Mouse (Mus musculus) kidney, postnatal 14 days (tissue): Measurements from ENCODE around the gene Akt1.

Experiments
- DNase-seq: peaks from one replicate; pipeline ENCODE4 v3.0.0; 2022; ENCODE audit warnings: mixed read lengths

Akt1 gene

DNA sequence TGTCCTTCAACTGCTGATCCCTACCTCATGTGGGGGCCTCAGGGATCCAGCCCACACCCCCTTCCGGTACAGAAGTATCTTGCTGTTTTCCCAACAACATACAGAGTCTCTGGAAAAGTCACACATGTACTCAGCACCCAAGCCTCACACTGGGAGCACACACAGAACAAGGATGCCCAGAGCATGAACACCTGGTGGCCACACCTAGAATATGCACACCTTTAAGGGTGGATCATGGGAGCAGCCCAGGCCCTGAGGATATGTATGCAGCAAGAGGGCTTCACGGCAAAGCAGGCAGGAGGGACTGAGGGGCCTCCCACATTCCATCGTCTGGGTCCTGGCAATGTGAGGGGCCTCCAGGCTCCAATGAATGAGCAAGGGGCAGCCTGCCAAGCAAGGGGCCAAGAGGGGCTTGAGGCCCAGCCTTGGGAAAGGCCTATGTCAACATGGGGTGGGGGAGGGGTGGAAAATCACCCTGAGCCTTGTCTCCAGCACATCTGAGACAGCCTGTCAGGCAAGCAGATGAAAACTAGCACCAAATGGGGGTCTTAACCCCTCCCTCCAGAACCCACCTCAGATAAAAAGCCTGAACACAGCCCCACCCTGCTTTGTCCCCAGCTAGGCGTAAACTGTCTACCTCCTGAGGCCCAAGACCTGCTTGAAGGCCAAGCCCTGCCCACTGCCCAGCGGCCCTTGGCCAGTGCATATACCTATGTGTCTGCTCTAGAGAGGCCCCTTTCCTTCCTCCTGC is 13.9 kb downstream of the Akt1 start:
- peak; percentile 60 for DNase-seq

DNA sequence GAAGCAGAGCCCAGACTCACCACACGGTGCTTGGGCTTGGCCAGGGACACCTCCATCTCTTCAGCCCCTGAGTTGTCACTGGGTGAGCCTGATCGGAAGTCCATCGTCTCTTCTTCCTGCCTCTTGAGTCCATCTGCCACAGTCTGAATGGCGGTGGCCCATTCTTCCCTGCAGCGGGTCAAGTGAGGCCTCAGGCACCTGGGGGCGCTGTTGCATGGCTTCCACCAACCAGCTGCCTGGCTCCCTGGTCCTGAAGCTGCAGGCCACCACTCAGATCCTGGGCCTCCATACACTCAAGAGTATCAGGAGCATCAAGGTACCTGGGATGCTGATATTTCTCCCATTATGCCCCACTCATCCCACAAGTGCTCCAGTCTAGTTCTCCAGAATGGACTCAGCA is 15.6 kb downstream of the Akt1 start:
- peak; percentile 72 for DNase-seq

DNA sequence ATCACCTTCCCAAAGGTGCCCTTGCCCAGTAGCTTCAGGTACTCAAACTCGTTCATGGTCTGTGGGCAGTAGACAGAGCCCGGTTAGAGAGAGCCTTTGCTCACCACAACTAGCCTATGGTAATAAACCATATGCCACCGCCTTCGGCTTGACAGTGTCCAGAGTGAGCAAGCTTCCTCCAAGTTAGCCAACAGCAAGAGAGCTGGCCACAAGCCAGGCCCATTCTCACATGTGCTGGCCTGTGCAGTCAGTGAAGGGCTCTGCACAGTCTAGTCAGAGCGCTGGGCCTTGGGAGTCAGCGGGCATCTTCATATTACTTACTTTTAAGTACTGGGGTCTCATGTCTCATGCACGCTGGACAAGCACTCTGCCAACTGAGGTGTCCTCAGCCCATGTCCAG is 16.1 kb downstream of the Akt1 start:
- DNase-seq = peak; percentile 32

DNA sequence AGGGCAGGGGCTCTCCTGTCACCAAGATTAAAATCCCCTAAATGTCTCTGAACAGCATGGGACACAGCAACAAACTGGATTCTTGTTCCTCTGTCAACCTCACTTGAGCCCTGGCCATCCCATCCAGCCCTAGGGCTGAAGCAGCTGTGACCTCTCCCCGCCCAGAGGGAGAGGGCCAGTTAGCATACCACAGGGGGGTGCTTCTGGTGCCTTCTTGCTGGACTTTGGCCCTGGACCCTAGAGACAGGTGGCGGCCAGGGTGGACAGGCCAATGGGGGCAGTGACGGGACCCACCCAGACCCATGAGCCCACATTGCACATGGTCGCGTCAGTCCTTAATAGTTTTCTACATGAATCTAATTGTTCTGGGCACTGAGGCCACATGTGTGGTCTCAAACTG is 20.6 kb downstream of the Akt1 start:
- DNase-seq = no peak

DNA sequence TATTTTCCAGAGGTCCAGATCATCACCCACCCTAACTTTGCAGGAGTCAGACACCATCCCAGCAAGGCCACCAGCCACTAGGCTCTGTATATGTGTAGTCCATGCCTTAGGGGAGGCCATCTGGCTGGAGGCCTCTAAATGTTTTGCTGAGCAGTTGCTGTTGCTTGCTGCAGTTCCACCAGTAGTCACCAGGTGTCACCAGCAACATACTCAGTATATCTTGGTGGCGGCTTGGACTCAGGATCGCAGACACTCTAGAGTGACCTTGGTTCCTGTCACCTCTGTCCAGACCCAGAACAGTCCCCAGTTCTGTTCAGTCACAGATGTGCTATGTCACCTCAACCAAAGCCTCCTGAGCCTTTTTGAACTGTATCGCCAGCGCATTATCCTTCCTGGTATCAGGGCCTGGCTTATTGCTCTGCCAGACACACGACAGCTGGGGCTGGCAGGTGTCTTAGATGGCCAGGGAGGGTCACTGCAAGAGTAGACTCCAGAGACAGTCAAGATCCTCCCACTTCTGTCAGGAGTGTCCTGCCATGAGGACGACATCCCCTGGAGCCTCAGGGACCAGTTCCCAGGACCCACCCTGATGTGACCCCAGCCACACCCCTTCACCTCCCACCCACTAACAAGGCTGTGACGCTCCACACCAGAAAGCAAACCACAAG is 21.4 kb downstream of the Akt1 start:
- DNase-seq = peak; percentile 90

DNA sequence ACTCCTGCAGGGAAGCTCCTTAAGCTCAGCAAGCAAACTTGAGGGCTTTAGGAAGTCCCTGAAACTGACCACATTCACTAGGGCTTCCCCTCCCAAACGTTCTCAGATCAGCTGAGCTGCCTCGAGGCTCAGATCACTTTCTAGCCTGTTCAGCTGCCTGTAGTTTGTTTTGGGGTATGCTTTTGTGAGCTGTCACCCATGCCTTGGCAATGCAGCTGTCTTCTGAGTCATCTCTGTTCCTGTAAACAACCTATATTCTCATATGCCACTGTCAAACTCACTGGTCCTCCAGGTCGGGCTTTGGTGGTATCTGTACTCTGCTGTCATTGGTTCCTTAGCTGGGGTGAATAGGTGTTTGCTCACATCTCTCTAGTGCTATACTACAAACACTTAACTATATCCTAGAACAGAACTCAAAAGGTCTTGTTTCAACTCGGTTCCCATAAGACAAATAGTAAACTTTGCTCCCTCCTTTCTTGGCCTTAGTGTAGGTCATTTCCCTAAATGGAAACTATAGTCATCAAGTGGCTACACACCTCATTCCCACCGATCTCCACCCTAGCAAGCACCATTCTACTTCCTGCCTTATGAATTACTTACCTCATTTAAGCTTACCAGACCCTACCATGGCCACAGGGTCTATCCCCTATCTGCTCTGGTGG is 22.8 kb downstream of the Akt1 start:
- DNase-seq = no peak

DNA sequence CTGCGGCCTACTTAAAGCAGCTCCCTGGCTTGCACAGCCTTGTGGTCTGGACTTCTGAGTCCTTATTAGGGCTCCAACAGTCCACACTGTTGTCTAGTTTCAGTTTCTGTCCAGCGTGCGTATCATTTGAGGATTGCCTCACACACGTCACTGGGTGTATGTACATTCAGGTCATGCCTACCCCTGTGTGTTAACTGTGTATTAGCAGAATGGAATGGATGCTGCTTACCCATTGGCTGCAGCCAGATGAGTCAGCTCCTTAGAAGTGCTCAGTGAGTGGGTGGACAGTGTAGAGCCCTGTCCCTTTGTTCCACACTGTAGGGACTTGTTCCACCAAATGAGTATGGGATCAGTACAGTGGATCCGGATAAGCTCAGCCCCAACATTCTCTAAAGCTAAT is 26.6 kb downstream of the Akt1 start:
- DNase-seq = no peak

DNA sequence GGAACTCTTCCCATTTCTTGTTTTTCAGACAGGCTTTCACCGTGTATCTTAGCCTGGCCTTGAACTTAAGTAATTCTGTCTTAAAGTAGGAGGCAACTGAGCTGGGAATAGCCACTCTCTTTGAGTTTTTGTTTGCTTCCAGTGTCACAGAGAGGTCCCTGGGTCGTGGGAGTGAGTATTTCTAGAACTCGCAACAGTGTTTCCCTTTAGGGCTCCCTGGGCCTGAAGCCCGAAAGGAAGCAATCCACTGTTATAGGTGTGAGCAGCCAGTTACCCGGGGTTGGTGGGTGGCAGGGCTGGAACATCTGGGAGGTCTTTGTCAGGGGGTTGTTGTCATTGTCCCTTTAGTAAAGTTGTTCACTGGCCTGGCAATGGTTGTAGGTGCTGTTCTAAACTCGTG is 28.5 kb downstream of the Akt1 start:
- DNase-seq = no peak

DNA sequence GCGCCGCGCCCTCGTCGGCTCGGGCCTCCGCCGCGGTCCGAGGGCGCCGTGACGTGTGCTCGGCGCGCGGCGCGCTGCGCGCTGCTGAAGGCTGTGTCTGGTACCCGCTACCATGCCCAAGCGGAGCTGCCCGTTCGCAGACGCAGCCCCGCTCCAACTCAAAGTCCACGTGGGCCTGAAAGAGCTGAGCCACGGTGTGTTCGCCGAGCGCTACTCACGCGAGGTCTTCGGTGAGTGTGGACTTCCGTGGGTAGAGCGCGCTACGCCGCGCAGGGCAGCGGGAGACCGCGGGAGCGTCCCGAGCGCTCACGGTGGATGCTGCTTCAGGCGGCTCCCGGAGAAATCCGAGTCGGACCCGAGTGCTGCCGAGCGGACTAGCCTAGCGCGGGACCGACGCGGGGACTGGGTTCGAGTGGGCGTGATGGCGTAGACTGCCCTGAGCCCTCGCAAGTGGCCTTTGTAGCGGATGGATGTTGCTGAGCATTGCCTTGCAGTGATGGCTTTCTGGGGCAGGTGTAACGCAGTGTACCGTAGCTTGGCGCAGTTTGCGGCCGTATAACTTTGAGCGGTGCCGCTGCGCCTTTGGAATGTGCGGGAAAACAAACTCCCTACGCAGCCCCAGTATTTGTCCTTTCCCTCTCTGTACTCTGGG is 29.7 kb downstream of the Akt1 start:
- peak; percentile 51 for DNase-seq

DNA sequence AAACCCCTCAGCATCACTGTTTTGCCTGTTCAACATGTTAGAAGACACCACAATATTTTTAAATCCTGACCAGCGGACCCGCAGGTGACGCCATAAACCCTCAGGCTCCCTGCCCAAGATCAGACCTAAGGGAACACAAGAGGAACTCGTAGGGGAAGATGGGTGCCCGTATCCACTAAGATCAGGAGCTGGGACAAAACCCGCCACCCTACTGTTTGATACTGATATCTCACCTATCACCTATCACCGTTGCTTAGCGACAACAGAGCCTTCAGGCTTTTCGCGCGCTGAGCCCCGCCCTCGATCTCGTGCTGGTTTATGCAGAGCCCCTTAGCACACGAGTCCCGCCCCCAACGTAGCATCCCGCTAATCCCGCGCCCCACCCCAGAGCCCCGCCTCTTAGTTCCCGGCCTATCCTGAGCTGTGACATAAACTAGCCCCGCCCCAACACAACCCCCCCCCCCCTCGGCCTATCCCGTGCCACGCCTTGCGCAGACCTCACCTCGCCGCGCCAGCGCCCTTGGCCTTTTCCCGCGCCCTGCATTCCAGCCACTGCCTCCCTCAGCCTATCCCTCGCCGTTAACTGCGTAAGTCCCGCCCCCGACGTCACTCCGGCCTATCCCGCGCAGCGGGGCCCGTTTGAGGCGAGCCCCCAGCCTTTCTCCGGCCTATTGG is 30.4 kb downstream of the Akt1 start, which contains the start of gene Siva1:
TSS of gene Siva1 (plus strand) at position 500 of the 675 bp plus-strand sequence.
- peak; percentile 99 for DNase-seq

DNA sequence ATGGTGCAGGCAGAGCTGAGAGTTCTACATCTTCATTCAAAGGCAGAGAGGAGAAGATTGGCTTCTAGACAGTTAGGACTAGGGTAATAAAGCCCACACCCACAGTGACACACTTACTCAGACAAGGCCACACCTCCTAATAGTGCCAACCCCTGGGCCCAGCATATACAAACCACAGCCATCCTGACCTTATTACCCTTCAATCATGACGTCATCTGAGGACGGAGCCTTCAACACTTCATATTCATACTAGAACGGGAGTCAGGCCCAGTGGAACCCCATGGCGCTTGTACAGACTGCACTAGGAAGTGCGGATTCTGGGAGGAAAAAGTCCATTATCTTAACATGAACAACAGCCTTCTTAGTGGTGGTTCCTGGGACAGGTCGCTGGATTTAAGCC is 31.6 kb downstream of the Akt1 start:
- DNase-seq = no peak

DNA sequence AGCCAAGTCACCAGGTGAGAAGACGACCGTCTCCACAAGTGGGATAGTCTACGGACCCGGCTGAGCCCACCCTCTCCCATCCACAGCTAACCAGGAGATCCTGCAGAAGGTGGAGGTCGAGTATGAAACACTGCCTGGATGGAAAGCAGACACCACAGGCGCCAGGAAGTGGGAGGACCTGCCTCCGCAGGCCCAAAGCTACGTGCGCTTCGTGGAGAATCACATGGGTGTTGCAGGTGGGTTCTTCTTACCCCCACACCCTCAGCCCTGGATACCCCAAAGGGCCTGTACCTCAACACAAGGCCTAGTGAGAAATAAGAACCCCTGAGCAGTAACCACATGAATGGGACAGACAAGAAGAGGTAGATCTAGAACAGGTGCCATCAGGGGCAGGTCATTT is 35.2 kb downstream of the Akt1 start:
- DNase-seq = no peak

DNA sequence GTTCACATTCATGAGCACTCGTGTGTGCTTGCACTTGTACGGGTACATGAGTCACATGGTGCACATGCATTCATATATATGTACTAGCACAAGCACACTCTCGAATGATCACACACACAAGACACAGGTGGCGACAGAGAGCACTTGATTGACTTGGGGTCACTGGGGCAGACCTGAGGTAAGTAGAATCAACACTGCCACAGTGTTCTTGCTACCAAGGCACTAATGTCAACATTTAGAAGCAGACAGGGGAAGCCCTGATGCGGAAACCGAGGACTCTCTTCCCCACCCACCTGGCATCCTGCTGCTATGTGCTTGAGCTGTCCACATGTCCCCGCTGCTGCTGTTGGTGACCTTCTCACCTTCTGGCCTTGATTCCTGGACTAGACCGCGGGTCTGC is 41.0 kb downstream of the Akt1 start:
- no peak for DNase-seq

DNA sequence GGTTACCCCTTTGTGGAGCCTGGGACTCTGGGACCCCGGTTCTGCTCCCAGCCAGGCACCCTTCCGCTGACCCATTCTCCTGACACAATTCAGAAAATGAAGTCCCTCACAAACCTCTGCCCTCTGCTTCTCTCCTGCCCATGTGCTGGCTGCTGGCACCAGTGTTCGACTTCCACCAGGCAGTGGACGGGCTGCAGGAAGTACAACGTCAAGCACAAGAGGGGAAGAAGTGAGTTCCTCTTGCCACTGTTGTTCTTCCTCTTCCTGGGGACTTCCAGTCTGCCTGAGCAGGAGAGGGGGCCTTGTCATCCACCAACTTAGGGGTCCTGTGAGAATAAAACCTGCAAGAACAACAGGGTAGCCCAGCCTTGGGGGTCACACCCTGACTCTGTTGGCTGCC is 41.8 kb downstream of the Akt1 start:
- no peak for DNase-seq

DNA sequence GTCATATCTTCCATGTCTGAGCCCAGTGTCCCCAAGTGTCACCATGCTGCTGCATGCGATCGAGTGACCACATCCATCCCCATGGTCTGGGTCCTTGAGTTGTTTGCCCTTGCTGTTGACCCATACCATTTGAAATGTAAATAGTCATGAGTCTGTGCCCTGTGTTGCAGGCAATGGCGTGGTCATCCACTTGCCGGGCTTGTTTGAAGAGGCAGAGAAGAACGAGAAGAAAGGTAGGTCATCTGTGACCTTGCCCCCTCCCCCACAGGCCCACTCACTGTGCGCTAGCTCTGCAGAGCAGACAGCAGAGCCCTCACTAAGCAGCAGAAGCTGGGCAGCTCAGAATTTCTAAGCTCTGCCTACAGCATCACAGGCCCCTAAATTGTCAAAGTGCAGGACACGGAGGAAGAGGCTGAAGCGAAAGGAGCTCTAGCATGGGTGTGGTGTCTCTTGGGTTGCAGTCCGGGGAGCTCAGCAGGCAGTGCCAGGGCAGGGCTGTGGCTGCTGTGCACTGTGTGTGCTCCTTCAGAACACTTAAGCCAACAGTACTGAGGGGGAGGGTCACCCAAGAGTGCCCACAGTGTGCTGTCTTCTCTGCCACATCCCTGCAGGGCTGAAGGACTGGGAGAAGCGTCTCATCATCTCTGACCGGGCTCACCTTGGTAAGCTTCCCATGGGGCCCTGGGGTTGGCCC is 42.5 kb downstream of the Akt1 start:
- no peak for DNase-seq

DNA sequence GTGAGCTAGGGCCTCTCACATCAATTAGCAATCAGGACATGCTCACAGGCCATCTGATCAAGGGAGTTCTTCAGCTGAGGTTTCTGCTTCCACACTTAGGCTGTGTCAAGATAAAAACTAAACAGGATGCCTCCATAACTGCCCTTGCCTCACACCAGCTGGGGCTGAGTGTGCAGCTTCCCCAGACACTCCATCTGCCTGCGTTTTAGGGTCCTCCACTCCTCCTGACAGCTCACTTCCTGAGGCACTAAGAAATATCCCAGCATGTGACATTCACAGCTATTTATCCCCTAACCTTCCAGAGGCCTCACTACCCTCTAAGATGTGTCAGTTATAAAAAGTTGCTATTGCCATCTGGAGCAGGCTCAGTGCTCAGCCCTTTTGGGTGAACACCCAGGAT is 43.2 kb downstream of the Akt1 start:
- no peak for DNase-seq

DNA sequence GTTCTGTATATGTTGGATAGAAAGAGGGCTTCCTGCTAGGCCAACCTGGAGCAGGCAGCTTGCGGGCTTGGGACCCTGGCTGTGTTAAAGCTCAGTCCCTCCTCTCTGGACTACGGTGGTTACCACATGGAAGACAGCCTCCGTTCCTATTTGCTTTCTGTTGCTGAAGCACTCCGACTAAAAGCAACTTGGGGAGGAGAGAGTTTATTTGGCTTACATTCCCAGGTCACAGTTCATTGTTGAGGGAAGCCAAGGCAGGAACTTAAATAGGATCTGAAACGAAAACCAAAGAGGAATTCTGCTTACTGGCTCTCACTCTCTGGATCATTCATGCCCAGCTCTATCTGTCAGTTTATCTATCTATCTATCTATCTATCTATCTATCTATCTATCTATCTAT is 43.9 kb downstream of the Akt1 start:
- DNase-seq = no peak

DNA sequence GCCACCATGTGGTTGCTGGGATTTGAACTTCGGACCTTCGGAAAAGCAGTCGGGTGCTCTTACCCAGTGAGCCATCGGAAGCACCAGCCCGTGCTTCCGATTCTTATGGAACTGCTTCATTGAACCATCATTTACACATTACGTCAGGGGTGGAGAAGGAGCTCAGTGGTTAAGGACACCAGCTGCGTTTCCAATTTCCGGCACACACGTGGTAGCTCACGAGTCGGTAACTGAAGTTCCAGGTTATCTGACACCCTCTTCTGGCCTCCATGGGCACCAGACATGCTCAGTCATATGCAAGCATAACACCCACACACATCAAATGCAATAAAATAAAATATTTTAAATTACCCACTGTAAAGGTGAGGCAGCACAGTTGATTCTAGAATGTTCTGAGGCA is 44.7 kb downstream of the Akt1 start:
- DNase-seq = no peak

DNA sequence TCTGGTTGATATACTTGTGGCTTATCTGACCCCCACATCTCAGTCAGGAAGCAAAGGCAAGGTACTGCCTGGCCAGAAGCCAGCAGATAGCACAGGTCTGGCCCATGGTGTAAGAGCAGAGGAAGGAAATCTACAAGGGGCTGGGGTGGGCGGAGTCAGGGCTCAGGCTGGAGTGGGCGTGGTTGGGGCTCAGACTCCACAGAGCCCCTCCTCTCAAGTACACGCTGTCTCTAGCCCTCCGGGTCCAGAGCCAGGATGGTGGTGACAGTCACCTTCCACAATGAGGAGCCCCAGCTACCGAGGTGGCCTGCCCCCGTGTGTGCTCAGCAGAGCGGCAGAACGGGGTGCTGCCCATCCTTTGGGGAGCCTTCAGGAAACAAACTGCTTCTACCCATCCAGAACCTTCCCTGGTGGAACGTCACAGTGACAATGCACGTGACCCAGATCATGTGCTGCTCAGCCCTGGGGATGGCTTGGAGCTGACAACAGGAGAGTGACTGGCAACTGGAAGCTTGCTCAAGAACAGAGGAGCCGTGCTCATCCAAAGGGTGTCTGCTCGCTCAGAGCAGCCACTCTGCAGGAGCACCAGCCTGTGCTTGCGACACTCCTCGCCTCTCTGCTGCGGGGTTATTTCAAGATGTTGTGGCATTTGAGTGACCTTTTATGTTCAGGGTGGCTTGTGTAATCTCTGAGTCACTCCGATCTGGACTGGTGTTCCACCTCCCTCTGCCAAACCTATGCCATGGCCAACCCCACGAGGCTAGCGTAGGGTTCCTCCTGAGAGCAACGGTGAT is 45.6 kb downstream of the Akt1 start:
- DNase-seq = peak; percentile 65

DNA sequence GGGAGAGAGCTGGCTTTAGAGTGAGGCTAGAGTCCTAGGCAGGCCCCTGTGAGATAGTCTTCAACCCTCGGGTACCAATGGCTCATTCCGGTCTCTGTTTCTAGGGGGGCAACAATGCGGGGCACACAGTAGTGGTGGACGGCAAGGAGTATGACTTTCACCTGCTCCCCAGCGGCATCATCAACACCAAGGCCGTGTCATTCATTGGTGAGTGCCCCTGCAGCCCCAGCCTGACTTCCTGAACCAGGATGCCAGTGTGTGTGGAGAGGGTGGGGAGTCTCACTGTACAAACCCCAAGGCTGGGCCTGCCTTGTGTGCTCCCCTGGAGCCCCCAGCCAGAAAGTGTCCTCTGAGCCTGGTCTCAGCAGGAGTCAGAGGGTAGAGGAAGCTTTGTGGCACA is 46.5 kb downstream of the Akt1 start:
- DNase-seq = no peak

DNA sequence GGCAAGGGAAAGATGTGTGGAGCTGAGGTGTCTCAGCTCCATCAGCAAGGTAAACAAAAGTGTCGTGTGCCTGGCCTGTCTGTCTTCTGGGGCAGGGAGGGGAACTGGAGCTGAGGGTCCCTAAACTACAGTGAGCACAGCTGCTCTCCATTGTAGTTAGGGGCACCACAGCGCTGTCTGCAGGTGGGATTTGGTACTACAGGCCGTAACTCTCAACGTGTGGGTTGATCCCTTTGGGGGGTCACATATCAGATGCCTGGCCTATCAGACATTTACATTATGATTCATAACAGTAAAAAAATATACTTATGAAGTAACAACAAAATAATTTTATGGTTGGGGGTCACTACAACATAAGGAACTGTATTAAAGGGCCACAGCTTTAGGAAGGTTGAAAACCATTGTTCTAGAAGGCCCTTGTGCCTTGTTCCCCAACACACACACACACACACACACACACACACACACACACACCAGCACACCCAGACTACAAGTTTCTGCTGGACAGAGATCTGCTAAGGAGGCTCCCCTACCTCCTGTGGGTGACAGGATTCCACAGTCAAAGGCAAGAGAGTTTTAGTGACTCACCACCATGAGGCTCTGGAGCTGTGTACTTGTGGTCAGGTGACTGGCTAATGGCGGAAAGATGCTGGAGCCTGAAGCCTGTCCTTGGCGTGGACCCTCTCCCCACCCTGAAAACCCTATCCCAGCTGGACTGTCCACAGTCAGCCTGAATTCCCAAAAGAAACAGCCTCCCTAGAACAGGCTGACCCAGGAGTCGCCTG is 47.4 kb downstream of the Akt1 start:
- no peak for DNase-seq
